Mouse (Mus musculus): Measurements from ENCODE around the gene Gm26657.

DNA sequence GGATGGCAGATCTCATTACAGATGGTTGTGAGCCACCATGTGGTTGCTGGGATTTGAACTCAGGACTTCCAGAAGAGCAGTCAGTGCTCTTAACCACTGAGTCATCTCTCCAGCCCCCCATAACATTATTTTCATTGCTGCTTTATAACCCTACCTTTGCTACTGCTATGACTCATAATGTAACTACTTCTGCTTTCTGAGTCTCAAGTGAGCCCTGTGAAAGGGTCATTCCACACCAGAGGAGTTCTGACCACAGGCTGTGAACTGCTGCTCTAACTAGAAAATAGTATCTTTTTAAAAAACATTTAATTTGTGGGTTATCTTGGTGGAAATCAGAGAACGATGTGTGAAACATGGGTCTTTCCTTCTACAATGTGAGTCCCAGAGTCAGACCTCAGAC, 17.8 kb downstream of the Gm26657 start:
- TF ChIP-seq CTCF (IDR thresholded peaks at IDR 0.05; ENCODE audit: control insufficient read depth, insufficient read depth, insufficient read length) = no peak
- TF ChIP-seq USF1 (IDR thresholded peaks at IDR 0.05; ENCODE audit: low read depth) = no peak
- no peak for TF ChIP-seq MYOD1 (IDR thresholded peaks at IDR 0.05; ENCODE audit: control insufficient read depth, insufficient read length, low read depth)
- TF ChIP-seq CEBPB (IDR thresholded peaks at IDR 0.05; ENCODE audit: low read depth) = no peak
- TF ChIP-seq MYOG (IDR thresholded peaks at IDR 0.05; ENCODE audit: control insufficient read depth, extremely low read depth, insufficient read length) = no peak

Data from C2C12 (cell line).